Mouse (Mus musculus): ENCODE data around the gene Cpsf4l. TPM values are rescaled to one million over a fixed set of nuclear protein-coding genes. Genes with fewer than 3 reads are reported as not detected.
A peak's percentile ranks its signal among the peaks of the same experiment; 100 is the strongest.

The Cpsf4l gene
- polyA plus RNA-seq, 1 experiment: 0.29 TPM

- DNase-seq (ENCODE audit: low read depth): peak; percentile 90
- no peak for TF ChIP-seq CTCF (IDR thresholded peaks at IDR 0.05; ENCODE audit: borderline replicate concordance, extremely low read depth, insufficient read depth, insufficient read length)
- peak; percentile 76 for TF ChIP-seq POLR2A (IDR thresholded peaks at IDR 0.05; ENCODE audit: borderline replicate concordance, extremely low read depth, insufficient read depth, insufficient read length, poor library complexity, severe bottlenecking)
Measured at GRCm38 (mm10) chr11:113649353-113650210, 60.2 kb downstream of the Cpsf4l start, which contains the start of gene Slc39a11. Gene Slc39a11 (minus strand): TSS chr11:113650079.

DNA sequence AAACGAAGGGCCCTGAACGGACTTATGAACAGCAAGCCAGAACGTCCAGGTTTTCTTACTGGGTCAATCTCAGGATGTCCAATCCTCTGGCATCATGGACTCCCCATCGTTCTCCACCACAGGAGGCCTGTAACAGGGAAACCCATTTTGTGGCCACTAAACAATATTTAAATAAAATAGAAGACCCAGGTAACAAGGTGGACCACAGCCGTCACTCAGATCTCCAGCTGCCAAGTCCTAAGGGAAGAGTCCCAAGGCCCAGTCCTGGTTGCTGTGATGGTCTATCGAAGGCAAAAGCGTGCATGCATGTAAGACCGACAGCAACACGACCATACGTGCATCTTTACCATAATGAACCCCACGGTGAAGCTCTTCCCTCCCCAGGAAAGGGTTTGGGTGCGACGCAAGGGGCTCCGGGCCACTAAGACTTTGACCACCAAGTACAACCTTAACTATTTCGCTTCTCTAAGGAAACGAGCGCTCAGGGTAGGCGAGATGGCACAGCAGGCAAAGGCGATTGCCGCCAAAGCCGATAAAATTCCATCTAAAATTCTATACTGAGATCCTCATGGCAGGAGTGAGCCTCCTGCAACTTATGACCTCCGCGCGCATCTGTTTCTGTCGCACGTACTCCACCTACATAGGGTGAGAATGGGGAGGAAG lies 61.0 kb downstream of the Cpsf4l start, which contains the start of gene Cog1:
Cog1 (plus strand) TSS at position 480 of the 663 bp plus-strand sequence.
- no peak for DNase-seq (ENCODE audit: low read depth)
- no peak for TF ChIP-seq CTCF (IDR thresholded peaks at IDR 0.05; ENCODE audit: borderline replicate concordance, extremely low read depth, insufficient read depth, insufficient read length)
- TF ChIP-seq POLR2A (IDR thresholded peaks at IDR 0.05; ENCODE audit: borderline replicate concordance, extremely low read depth, insufficient read depth, insufficient read length, poor library complexity, severe bottlenecking): no peak

Other genes with a start within 250 kb of the Cpsf4l start
- 29.0 and 67.3 TPM in 2 replicates for gene Sstr2, start 90.7 kb downstream of the Cpsf4l start, polyA plus RNA-seq (2012; rRNA removed)
- 53.0 and 59.8 TPM in 2 replicates for gene Cog1, start 60.8 kb downstream of the Cpsf4l start, polyA plus RNA-seq (2012; rRNA removed)
- gene Slc39a11, start 59.9 kb downstream of the Cpsf4l start, polyA plus RNA-seq (2012; rRNA removed): 22.1 and 24.3 TPM in 2 replicates
- 30.2 and 37.4 TPM in 2 replicates for gene Fam104a, start 25.9 kb downstream of the Cpsf4l start, polyA plus RNA-seq (2012; rRNA removed)
- gene D11Wsu47e, start 25.6 kb downstream of the Cpsf4l start, polyA plus RNA-seq (2012; rRNA removed): 31.4 and 34.3 TPM in 2 replicates
- gene Cdc42ep4, start 41.9 kb upstream of the Cpsf4l start, polyA plus RNA-seq (2012; rRNA removed): 51.2 and 61.3 TPM in 2 replicates

Measured in brain, embryonic 14.5 days (tissue).